Mouse (Mus musculus): ENCODE results near the gene Il10rb.

Gene Il10rb

GRCm38 (mm10) chr16:91382261-91382790 is 23.6 kb upstream of the Il10rb start:
- no peak for DNase-seq (ENCODE audit: low spot score)

- DNase-seq (ENCODE audit: low spot score) = no peak
Observed at GRCm38 (mm10) chr16:91384221-91384620, 21.7 kb upstream of the Il10rb start.

- DNase-seq (ENCODE audit: low spot score) = no peak
Observed at GRCm38 (mm10) chr16:91385621-91386020, 20.3 kb upstream of the Il10rb start.

- DNase-seq (ENCODE audit: low spot score) = no peak
Observed at GRCm38 (mm10) chr16:91386419-91387120, 19.4 kb upstream of the Il10rb start.

GRCm38 (mm10) chr16:91387121-91387486 is 18.9 kb upstream of the Il10rb start:
- DNase-seq (ENCODE audit: low spot score) = no peak

- peak; percentile 38 for DNase-seq (ENCODE audit: low spot score)
Observed at GRCm38 (mm10) chr16:91390100-91390499, 15.9 kb upstream of the Il10rb start.

- no peak for DNase-seq (ENCODE audit: low spot score)
Observed at GRCm38 (mm10) chr16:91391421-91391820, 14.5 kb upstream of the Il10rb start, which contains the start of gene Gm21970. Gene Gm21970 (plus strand): TSS chr16:91391721.

- DNase-seq (ENCODE audit: low spot score) = no peak
Observed at GRCm38 (mm10) chr16:91394826-91395410, 11.0 kb upstream of the Il10rb start.

- no peak for DNase-seq (ENCODE audit: low spot score)
Observed at GRCm38 (mm10) chr16:91395633-91396392, 10.2 kb upstream of the Il10rb start.

- no peak for DNase-seq (ENCODE audit: low spot score)
Observed at GRCm38 (mm10) chr16:91396844-91397537, 9.0 kb upstream of the Il10rb start.

- no peak for DNase-seq (ENCODE audit: low spot score)
Observed at GRCm38 (mm10) chr16:91398030-91398429, 7.9 kb upstream of the Il10rb start.

GRCm38 (mm10) chr16:91398944-91399343 is 7.0 kb upstream of the Il10rb start:
- no peak for DNase-seq (ENCODE audit: low spot score)

GRCm38 (mm10) chr16:91401569-91402165 is 4.3 kb upstream of the Il10rb start:
- DNase-seq (ENCODE audit: low spot score) = no peak

GRCm38 (mm10) chr16:91403784-91404183 is 2.2 kb upstream of the Il10rb start:
- no peak for DNase-seq (ENCODE audit: low spot score)

- no peak for DNase-seq (ENCODE audit: low spot score)
Observed at GRCm38 (mm10) chr16:91404187-91404586, 1.8 kb upstream of the Il10rb start.

- DNase-seq (ENCODE audit: low spot score) = peak; percentile 4
Observed at GRCm38 (mm10) chr16:91404828-91405577, 961 bp upstream of the Il10rb start.

GRCm38 (mm10) chr16:91406585-91407220 is 739 bp downstream of the Il10rb start:
- peak; percentile 42 for DNase-seq (ENCODE audit: low spot score)

- no peak for DNase-seq (ENCODE audit: low spot score)
Observed at GRCm38 (mm10) chr16:91413102-91413844, 7.3 kb downstream of the Il10rb start.

- no peak for DNase-seq (ENCODE audit: low spot score)
Observed at GRCm38 (mm10) chr16:91415391-91416189, 9.6 kb downstream of the Il10rb start.

Measured in retina, embryonic 14.5 days (tissue).